Mouse (Mus musculus) left cerebral cortex, adult 2 months (tissue): ENCODE results near the gene Ttll5. TPM values are rescaled to one million over a fixed set of nuclear protein-coding genes. Genes with fewer than 3 reads are reported as not detected.

Experiments
- DNase-seq, 2 experiments: peaks; one replicate each; pipeline ENCODE4 v3.0.0; 2021 to 2022; ENCODE audit warnings: low spot score in 2 of 2, mixed read lengths in 1 of 2; ENCODE audit errors: extremely low spot score in 1 of 2
- H3K27ac ChIP-seq: fragments of 200-600 bp; 2 replicates; pipeline ENCODE4 v1.8.1; 2022
- H3K4me3 ChIP-seq: fragments of 200-600 bp; 2 replicates; pipeline ENCODE4 v1.8.1; 2022
- CTCF ChIP-seq: fragments of 200-600 bp; IDR thresholded peaks from 2 replicates; pipeline ENCODE4 v1.8.1; 2022; ENCODE audit warnings: antibody characterized with exemption, mild to moderate bottlenecking, moderate library complexity
- intact Hi-C: fragments of 180-260 bp; cut with DNase I; formaldehyde crosslinking; loops from one replicate; pipeline ENCODE4 v1.15.1; 2025
- long read RNA-seq, 2 experiments: library from polyadenylated mRNA; stranded (forward); transcript quantifications; one replicate each; pipeline ENCODE4 v2.0.0; 2021; ENCODE audit warnings: borderline mapping rate in 2 of 2
- total RNA-seq, 2 experiments: library from RNA; stranded (reverse); gene quantifications; 2 replicates each; pipeline ENCODE4 v1.2.3; 2021

Ttll5 gene
- 10 to 100 TPM; 45.4 to 47.7 TPM for total RNA-seq
- long read RNA-seq, experiment 1, partial matches to known transcripts = 6 of 29 reads
- long read RNA-seq, experiment 1, other reads (novel, unspliced or antisense) = 23 of 29 reads
- long read RNA-seq, experiment 2, full-length matches to known transcripts = 1 of 28 reads
- long read RNA-seq, experiment 2, partial matches to known transcripts = 4 of 28 reads
- long read RNA-seq, experiment 2, other reads (novel, unspliced or antisense) = 23 of 28 reads

- peak; percentile 95 to 97 for DNase-seq
- TF ChIP-seq CTCF = no peak; the same call in 1 of the 2 replicates
- peak within 1 kb of the TSS; percentile 59 for H3K4me3 ChIP-seq
- peak within 1 kb of the TSS; percentile 96 for H3K27ac ChIP-seq
- intact Hi-C loops = no loop called here
Observed at GRCm38 (mm10) chr12:85824438-85825264, at the start of gene Ttll5, which contains the start of gene Erg28. TSS of gene Ttll5 (plus strand) at chr12:85824659. TSS of gene Erg28 (minus strand) at chr12:85824550.

GRCm38 (mm10) chr12:85778962-85779361 lies 45.5 kb upstream of the Ttll5 start:
- no peak for DNase-seq
- H3K4me3 ChIP-seq = no peak overlapping the region
- no peak for TF ChIP-seq CTCF
- H3K27ac ChIP-seq = no peak overlapping the region
- intact Hi-C loops = no loop called here

GRCm38 (mm10) chr12:85779707-85780106 lies 44.8 kb upstream of the Ttll5 start:
- DNase-seq = no peak
- no peak for TF ChIP-seq CTCF
- no peak overlapping the region for H3K27ac ChIP-seq
- intact Hi-C loops = no loop called here
- no peak overlapping the region for H3K4me3 ChIP-seq

GRCm38 (mm10) chr12:85781606-85782005 lies 42.9 kb upstream of the Ttll5 start:
- no peak overlapping the region for H3K4me3 ChIP-seq
- H3K27ac ChIP-seq = no peak overlapping the region
- DNase-seq = no peak
- no peak for TF ChIP-seq CTCF
- intact Hi-C loops = no loop called here

GRCm38 (mm10) chr12:85784916-85785815 lies 39.3 kb upstream of the Ttll5 start:
- intact Hi-C loops = no loop called here

GRCm38 (mm10) chr12:85792158-85792557 lies 32.3 kb upstream of the Ttll5 start:
- no peak overlapping the region for H3K4me3 ChIP-seq
- intact Hi-C loops = no loop called here

More at GRCm38 (mm10) chr12:85784916-85785815, 39.3 kb upstream of the Ttll5 start:
- DNase-seq = no peak
- TF ChIP-seq CTCF = no peak; the same call in 1 of the 2 replicates
- Histone ChIP-seq H3K4me3 (no peak overlapping the region), H3K27ac (no peak overlapping the region)

GRCm38 (mm10) chr12:85792821-85793346 lies 31.6 kb upstream of the Ttll5 start:
- H3K27ac ChIP-seq = no peak overlapping the region
- DNase-seq = peak; percentile 18 to 23
- no peak overlapping the region for H3K4me3 ChIP-seq
- no peak for TF ChIP-seq CTCF
- intact Hi-C loops = no loop called here

More at GRCm38 (mm10) chr12:85792158-85792557, 32.3 kb upstream of the Ttll5 start:
- no peak overlapping the region for H3K27ac ChIP-seq
- TF ChIP-seq CTCF = no peak
- no peak for DNase-seq

- no peak for DNase-seq
- H3K27ac ChIP-seq = no peak overlapping the region
- intact Hi-C loops = no loop called here
- H3K4me3 ChIP-seq = no peak overlapping the region
- no peak for TF ChIP-seq CTCF
Observed at GRCm38 (mm10) chr12:85794094-85794493, 30.4 kb upstream of the Ttll5 start.

GRCm38 (mm10) chr12:85795551-85795950 lies 28.9 kb upstream of the Ttll5 start:
- no peak for DNase-seq
- intact Hi-C loops = no loop called here
- no peak overlapping the region for H3K4me3 ChIP-seq

GRCm38 (mm10) chr12:85800031-85800430 lies 24.4 kb upstream of the Ttll5 start:
- TF ChIP-seq CTCF = no peak
- H3K27ac ChIP-seq = no peak overlapping the region
- intact Hi-C loops = loop anchor here (5.0 to 10.0 kb wide), 2 partner anchors 43 to 375 kb away; no protein-coding TSS in a partner anchor
- H3K4me3 ChIP-seq = no peak overlapping the region
- DNase-seq = peak in 1 of 2 experiments; percentile 10

More at GRCm38 (mm10) chr12:85795551-85795950, 28.9 kb upstream of the Ttll5 start:
- H3K27ac ChIP-seq = no peak overlapping the region
- no peak for TF ChIP-seq CTCF

- Histone ChIP-seq H3K4me3 (no peak overlapping the region), H3K27ac (no peak overlapping the region)
- intact Hi-C loops = loop anchor here (10.0 kb wide), 1 partner anchor 385 kb away; no protein-coding TSS in a partner anchor
- TF ChIP-seq CTCF = no peak
- DNase-seq = no peak
Observed at GRCm38 (mm10) chr12:85809726-85810125, 14.7 kb upstream of the Ttll5 start.
